Mouse (Mus musculus) cerebellum, postnatal 14 days (tissue): ENCODE data around the gene Gm28308.

Source experiments
- DNase-seq, 2 experiments: peaks; one replicate each; pipeline ENCODE4 v3.0.0; 2021; ENCODE audit warnings: mixed read lengths in 2 of 2

Gene Gm28308

GRCm38 (mm10) chr6:52203371-52204049, 9.6 kb downstream of the Gm28308 start:
- no peak for DNase-seq

GRCm38 (mm10) chr6:52203121-52203370, 10.1 kb downstream of the Gm28308 start:
- no peak for DNase-seq

- DNase-seq: no peak
Measured at GRCm38 (mm10) chr6:52202362-52203120, 10.6 kb downstream of the Gm28308 start.

GRCm38 (mm10) chr6:52201269-52201668, 11.9 kb downstream of the Gm28308 start:
- DNase-seq: no peak

- DNase-seq: no peak
Measured at GRCm38 (mm10) chr6:52200751-52201250, 12.3 kb downstream of the Gm28308 start.

- no peak for DNase-seq
Measured at GRCm38 (mm10) chr6:52200073-52200750, 12.9 kb downstream of the Gm28308 start.

GRCm38 (mm10) chr6:52197271-52197670, 15.9 kb downstream of the Gm28308 start:
- no peak for DNase-seq

GRCm38 (mm10) chr6:52196811-52197210, 16.3 kb downstream of the Gm28308 start:
- no peak for DNase-seq

GRCm38 (mm10) chr6:52194690-52195089, 18.4 kb downstream of the Gm28308 start:
- DNase-seq: no peak

DNA sequence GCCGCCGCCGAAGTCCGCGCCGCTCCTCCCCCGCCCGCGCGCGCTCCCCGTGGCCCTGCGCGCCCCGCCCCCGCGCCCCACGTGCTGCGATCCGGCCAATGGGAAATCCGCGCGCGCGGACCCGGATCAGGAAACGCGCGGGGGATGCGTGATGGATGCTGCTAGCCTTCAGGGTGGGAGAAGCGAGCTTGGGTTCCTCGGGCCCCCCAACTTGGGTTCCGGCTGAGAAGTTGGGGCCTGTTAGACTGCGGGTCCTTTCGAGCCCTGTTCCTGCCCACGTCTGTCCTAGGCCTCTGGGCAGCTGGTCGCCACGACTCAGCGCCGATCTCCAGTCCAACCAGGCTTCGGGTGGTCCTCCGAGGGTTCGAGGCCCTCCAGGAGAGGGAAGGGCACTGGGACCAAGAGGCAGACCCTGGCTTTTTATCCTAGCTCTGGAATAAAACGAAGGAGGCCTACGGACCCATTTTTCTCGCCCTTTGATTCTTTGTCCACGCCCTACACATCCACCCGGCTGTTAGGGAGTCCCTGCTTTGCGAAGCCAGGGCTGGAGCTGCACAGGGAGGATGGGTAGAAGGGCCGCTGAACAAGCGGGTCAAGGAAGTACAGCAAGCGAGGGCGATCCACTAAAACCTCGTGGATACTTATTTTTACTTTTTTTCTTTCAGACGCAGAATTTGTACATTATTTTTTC, 21.1 kb downstream of the Gm28308 start:
- DNase-seq: peak in 1 of 2 experiments; percentile 59

- DNase-seq: no peak
Measured at GRCm38 (mm10) chr6:52190906-52191810, 22.0 kb downstream of the Gm28308 start, which contains the start of gene Hoxa4. Hoxa4 (minus strand) TSS chr6:52191753.

DNA sequence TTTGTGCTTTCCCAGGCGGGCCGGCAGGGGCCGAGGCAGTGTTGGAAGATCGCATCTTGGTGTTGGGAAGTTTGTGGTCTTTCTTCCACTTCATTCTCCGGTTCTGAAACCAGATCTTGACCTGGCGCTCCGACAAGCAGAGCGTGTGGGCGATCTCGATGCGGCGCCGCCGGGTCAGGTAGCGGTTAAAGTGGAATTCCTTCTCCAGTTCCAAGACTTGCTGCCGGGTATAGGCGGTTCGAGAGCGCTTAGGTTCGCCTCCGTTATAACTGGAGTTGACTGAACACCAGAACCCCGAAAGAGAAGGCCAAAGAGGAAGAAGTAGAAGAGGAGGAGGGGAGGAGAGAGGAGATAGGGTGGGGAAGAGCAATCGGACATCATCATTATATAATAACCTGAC, 22.7 kb downstream of the Gm28308 start:
- DNase-seq: no peak

DNA sequence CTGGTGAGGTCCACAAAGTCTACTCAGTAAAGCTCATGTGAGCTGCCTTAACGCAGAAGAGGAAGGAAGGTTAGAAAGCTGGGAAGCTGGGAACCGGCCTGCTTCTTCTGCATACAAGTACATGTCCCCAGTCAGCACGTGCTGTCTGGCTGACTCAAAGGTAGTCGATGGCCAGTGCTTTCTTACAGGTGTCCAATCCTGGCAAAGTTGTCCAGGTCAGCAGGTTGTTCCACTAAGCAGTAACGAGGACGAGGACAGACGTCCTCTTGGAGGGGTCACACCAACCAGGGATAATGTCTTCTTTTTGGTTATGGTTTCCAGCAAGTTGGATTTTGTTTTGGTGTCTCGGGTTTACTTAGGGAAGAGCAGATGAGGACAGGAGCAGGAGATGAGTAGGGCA, 23.2 kb downstream of the Gm28308 start:
- no peak for DNase-seq

DNA sequence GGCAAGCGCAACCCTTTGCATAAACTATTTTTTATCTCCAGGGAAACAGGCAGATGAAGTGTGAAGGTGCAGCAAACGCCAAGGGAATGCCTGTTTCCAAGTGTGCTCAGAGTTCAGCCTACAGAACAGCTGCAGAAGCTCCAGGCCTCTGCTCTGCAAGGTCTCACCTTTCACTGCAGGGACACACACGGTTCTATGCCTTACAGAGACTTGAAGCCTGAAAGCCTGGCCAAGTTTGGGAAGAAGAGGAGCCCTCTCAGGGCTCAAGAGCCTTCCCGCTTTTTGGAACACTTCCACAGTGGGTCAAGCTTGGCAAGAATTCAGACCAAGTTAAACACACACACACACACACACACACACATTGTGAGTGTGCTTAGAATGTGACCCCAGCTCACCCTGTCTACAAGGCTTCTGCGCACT, 24.0 kb downstream of the Gm28308 start:
- DNase-seq: no peak

DNA sequence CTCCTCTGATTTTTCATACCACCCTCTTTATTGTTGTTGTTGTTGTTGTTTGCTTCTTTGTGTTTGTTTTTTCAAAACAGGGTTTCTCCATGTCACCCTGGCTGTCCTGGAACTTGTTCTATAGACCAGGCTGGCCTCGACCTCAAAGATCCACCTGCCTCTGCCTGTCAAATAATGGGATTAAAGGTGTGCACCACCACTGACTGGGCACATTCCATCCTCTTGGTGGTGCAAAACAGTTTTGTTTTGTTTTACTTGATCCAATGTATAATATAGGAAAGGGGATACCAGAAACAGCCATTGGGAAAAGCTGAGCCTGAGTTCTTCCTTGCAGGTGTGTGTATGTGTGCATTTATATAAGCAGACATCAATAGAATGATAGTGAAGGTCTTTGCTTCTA, 26.6 kb downstream of the Gm28308 start:
- DNase-seq: no peak

DNA sequence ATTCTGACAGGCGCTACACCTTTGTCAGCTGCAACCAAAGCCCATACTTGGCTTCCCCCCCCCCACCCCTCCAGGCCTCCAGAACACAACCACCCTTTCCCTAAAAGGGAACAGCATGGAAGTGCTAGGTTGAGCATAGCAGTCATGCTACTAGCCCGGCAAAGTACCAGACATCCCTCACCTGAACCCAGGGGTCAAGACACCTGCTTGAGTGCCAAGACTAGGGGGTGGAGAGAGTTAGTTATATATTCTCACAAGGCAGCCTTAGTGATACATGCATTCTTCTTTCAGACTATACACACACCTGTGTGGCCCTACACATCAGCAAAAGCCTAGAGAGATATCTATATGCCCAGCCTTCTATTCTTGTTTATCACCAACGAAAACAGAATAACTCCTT, 27.3 kb downstream of the Gm28308 start:
- no peak for DNase-seq

DNA sequence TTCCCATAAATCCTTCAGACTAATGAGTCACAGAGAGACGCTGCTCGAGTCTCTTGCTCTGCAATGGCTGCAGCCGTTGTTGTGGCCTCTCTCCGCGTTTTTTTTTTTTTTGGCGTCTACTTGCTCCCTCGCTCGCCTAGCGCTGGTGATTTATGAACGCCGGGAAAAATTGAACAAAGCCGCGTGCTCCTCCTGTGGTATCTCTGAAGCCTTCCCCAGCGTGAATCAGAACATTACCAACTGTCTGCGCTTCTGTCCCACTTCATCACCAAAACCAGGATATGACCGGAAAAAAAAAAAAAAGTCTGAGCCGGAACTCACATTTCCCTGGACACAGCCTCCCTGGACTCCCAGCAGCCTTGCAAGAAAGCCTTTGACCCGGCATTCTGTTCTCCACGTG, 27.9 kb downstream of the Gm28308 start:
- no peak for DNase-seq

DNA sequence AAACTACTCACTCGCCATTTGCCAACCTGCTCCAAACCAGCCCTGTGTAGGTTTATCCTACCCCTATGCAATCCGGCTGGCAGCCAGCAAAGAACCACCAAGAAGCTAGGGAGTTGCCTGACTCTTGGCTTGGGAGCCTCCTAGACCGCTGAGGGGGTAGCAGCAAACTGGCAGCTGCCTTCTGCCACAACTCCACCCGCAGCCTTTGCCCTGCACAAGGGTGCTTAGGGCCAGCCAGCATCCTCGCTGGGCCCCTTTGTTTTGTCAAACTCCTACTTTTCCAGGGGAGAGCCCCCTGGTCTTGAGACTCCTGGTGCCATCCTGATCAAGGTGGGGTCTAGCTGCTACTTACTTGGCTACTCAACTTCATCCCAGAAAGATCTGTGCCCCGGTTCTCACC, 28.5 kb downstream of the Gm28308 start:
- no peak for DNase-seq

GRCm38 (mm10) chr6:52183311-52184080, 29.6 kb downstream of the Gm28308 start:
- no peak for DNase-seq

DNA sequence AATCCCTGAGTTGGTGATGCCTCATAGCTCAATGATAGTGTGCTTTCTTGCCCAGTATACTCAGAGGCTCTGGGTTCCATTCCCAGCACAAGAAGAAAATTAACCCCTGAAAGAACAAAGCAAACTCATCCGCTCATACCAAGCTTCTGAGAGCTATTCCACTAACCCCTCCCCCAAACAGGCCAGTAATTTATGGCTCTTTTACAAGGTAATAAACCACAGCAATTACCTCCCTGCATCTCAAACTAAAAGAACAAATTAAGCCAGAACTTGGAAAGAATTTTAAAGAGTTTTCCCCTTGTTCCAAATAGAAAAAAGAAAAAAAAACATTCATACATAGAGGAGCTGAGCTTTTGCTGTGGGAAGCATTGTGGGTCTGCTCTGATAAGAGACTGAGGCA, 30.3 kb downstream of the Gm28308 start:
- DNase-seq: no peak

- no peak for DNase-seq
Measured at GRCm38 (mm10) chr6:52182030-52182429, 31.1 kb downstream of the Gm28308 start.
